Mouse (Mus musculus) midbrain, embryonic 16.5 days (tissue): ENCODE results near the gene Obp2b. TPM values are rescaled to one million over a fixed set of nuclear protein-coding genes. Genes with fewer than 3 reads are reported as not detected.

Experiments
- ATAC-seq: fragments of 200-750 bp; cut with Nextera tagmentation; 2 replicates; pipeline ENCODE4 v1.8.0; 2017; ENCODE audit warnings: moderate TSS enrichment
- H3K27ac ChIP-seq: fragments of 300-500 bp; sonication (generic); 2 replicates; pipeline ENCODE4 v1.5.1; 2014; ENCODE audit warnings: mild to moderate bottlenecking, low read length, mixed read lengths
- H3K27me3 ChIP-seq: fragments of 300-500 bp; sonication (generic); 2 replicates; pipeline ENCODE4 v1.6.1; 2014; ENCODE audit warnings: low read depth, low read length, mixed read lengths; ENCODE audit not compliant: control insufficient read depth, insufficient read depth
- H3K36me3 ChIP-seq: fragments of 300-500 bp; sonication (generic); 2 replicates; pipeline ENCODE4 v1.6.1; 2014; ENCODE audit warnings: mild to moderate bottlenecking, low read length, moderate library complexity, mixed read lengths; ENCODE audit not compliant: control insufficient read depth, insufficient read depth
- H3K4me1 ChIP-seq: fragments of 300-500 bp; sonication (generic); 2 replicates; pipeline ENCODE4 v1.6.1; 2014; ENCODE audit warnings: mild to moderate bottlenecking, low read length, mixed read lengths; ENCODE audit not compliant: control insufficient read depth, insufficient read depth
- H3K4me2 ChIP-seq: fragments of 300-500 bp; sonication (generic); 2 replicates; pipeline ENCODE4 v1.6.1; 2014; ENCODE audit warnings: mild to moderate bottlenecking, low read length, mixed read lengths
- H3K4me3 ChIP-seq: fragments of 300-500 bp; sonication (generic); 2 replicates; pipeline ENCODE4 v1.5.1; 2014; ENCODE audit warnings: low read depth, mild to moderate bottlenecking, low read length, moderate library complexity, mixed read lengths
- H3K9ac ChIP-seq: fragments of 300-500 bp; sonication (generic); 2 replicates; pipeline ENCODE4 v1.6.1; 2014; ENCODE audit warnings: low read depth, low read length, mixed read lengths
- H3K9me3 ChIP-seq: fragments of 300-500 bp; sonication (generic); replicated peaks from 2 replicates; pipeline ENCODE4 v1.6.1; 2014; ENCODE audit warnings: mild to moderate bottlenecking, low read length, mixed read lengths; ENCODE audit not compliant: control insufficient read depth, poor library complexity, severe bottlenecking
- WGBS: fragments of 180-500 bp; shearing (Covaris S2); extraction: QIAGEN DNeasy Blood & Tissue Kit; methylation state at CpG from one replicate; pipeline ENCODE4 v1.1.7; 2014; 5-methylcytosine and 5-hydroxymethylcytosine counted together
- polyA plus RNA-seq: library from polyadenylated mRNA; unstranded; fragments of >200 nt; fragmentation: Nextera tagmentation; extraction: Ambion mirVana; gene quantifications from 2 replicates; pipeline ENCODE4 v1.2.1, GENCODE M21; 2015

Gene Obp2b
- polyA plus RNA-seq, 1 experiment from 2014 or later = not detected

GRCm38 (mm10) chr2:25789092-25789491 is 52.3 kb downstream of the Obp2b start:
- 93% methylated on average over 3 of the region's 3 CpGs for WGBS
- Histone ChIP-seq H3K27ac (no peak overlapping the region), H3K36me3 (no peaks in the 10 kb centered on the region), H3K9ac (no peak overlapping the region), H3K4me2 (no peak overlapping the region), H3K9me3 (no peaks in the 10 kb centered on the region), H3K4me1 (no peaks in the 10 kb centered on the region), H3K27me3 (no peaks in the 10 kb centered on the region), H3K4me3 (no peak overlapping the region)
- ATAC-seq = no peak

Other genes starting within 250 kb of the Obp2b start
- not detected in 2 replicates for gene Lcn12, start 243.1 kb upstream of the Obp2b start, polyA plus RNA-seq
- gene Fbxw5, start 236.3 kb upstream of the Obp2b start, polyA plus RNA-seq = 137 and 139 TPM in 2 replicates
- gene C8g, start 235.3 kb upstream of the Obp2b start, polyA plus RNA-seq = 5.1 and 5.9 TPM in 2 replicates
- 15.2 and 15.9 TPM in 2 replicates for gene Traf2, start 190.1 kb upstream of the Obp2b start, polyA plus RNA-seq
- 374 and 380 TPM in 2 replicates for gene Edf1, start 179.2 kb upstream of the Obp2b start, polyA plus RNA-seq
- gene Mamdc4, start 162.2 kb upstream of the Obp2b start, polyA plus RNA-seq = 0.50 and 2.4 TPM in 2 replicates
- gene Phpt1, start 161.8 kb upstream of the Obp2b start, polyA plus RNA-seq = 148 and 149 TPM in 2 replicates
- 11.4 and 14.9 TPM in 2 replicates for gene Ajm1, start 155.3 kb upstream of the Obp2b start, polyA plus RNA-seq
- gene Rabl6, start 128.5 kb upstream of the Obp2b start, polyA plus RNA-seq = 64.7 and 68.3 TPM in 2 replicates
- 0.11 and 0.24 TPM in 2 replicates for gene Ccdc183, start 119.3 kb upstream of the Obp2b start, polyA plus RNA-seq
- 56.4 and 67.2 TPM in 2 replicates for gene Tmem141, start 115.0 kb upstream of the Obp2b start, polyA plus RNA-seq
- gene Fcna, start 109.0 kb upstream of the Obp2b start, polyA plus RNA-seq = 2.5 and 3.1 TPM in 2 replicates
- gene Lcn8, start 83.9 kb upstream of the Obp2b start, polyA plus RNA-seq = not detected in 2 replicates
- not detected in 2 replicates for gene Lcn5, start 79.1 kb upstream of the Obp2b start, polyA plus RNA-seq
- not detected in 2 replicates for gene Lcn6, start 60.2 kb upstream of the Obp2b start, polyA plus RNA-seq
- not detected in 2 replicates for gene Lcn10, start 54.3 kb upstream of the Obp2b start, polyA plus RNA-seq
- not detected in 2 replicates for gene Obp2a, start 37.0 kb upstream of the Obp2b start, polyA plus RNA-seq
- gene Bmyc, start 30.3 kb upstream of the Obp2b start, polyA plus RNA-seq = 158 and 170 TPM in 2 replicates
- not detected in 2 replicates for gene Lcn3, start 28.6 kb downstream of the Obp2b start, polyA plus RNA-seq
- gene Lcn11, start 40.0 kb downstream of the Obp2b start, polyA plus RNA-seq = not detected in 2 replicates
- gene Gm13539, start 45.2 kb downstream of the Obp2b start, polyA plus RNA-seq = not detected in 2 replicates
- not detected in 2 replicates for gene Glt6d1, start 78.8 kb downstream of the Obp2b start, polyA plus RNA-seq
- not detected in 2 replicates for gene Lcn9, start 86.1 kb downstream of the Obp2b start, polyA plus RNA-seq
- gene Sohlh1, start 110.2 kb downstream of the Obp2b start, polyA plus RNA-seq = not detected in 2 replicates
- gene Kcnt1, start 126.7 kb downstream of the Obp2b start, polyA plus RNA-seq = 18.8 and 21.8 TPM in 2 replicates
- gene Camsap1, start 246.3 kb downstream of the Obp2b start, polyA plus RNA-seq = 61.2 and 80.3 TPM in 2 replicates